Mouse (Mus musculus) adrenal gland, postnatal 4 days (tissue): ENCODE results near the gene Olfr1022. TPM values are rescaled to one million over a fixed set of nuclear protein-coding genes. Genes with fewer than 3 reads are reported as not detected.

ENCODE experiments used
- DNase-seq, 2 experiments: peaks; one replicate each; pipeline ENCODE4 v3.0.0; 2021 to 2022; ENCODE audit warnings: low spot score in 2 of 2, mixed read lengths in 2 of 2
- long read RNA-seq, 2 experiments: library from polyadenylated mRNA; stranded (forward); transcript quantifications; one replicate each; pipeline ENCODE4 v2.0.0; 2021
- total RNA-seq, 2 experiments: library from RNA; stranded (reverse); gene quantifications; 2 replicates each; pipeline ENCODE4 v1.2.3; 2021

The Olfr1022 gene
- not detected for total RNA-seq
- long read RNA-seq, experiment 1: 0 reads
- long read RNA-seq, experiment 2: 0 reads

DNA sequence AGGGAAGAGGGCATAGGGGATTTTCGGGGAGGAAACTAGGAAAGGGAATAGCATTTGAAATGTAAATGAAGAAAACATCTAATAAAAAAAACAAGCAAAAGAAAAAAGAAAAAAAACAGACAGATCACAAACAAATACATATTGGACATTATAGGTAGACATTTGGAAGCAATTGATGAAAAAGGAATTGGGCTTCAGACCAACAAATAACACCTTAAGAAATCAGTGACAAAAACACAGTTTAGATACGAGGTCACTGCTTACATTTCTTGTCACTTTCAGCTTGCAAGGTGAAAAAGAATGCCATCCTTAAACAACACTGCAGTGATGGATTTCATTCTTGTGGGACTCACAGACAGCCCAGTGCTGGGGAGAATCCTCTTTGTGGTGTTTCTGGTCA, at the start of gene Olfr1022:
Gene Olfr1022, plus strand, starts transcription at position 301 of the 400 bp plus-strand sequence.
- no peak for DNase-seq

DNA sequence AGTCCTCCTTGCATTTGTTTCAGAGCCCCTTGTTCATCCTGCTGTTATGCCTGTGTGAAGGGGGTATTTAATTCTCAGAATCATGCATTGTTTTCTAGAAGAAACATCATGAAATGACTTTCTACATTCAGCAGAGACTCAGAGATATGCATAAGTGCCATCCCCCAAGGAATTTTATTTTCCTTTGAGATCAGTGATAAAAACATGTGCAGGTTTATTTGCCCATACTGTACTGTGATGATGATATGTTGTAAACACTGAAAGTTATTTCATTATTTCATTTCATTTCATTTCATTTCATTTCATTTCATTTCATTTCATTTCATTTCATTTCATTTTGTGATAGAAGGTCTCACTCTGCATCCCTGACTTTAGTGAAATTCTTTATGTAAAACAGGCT, 23.0 kb upstream of the Olfr1022 start, which contains the start of gene Olfr1019:
Gene Olfr1019, minus strand, starts transcription at position 101 of the 400 bp plus-strand sequence.
- DNase-seq: no peak

DNA sequence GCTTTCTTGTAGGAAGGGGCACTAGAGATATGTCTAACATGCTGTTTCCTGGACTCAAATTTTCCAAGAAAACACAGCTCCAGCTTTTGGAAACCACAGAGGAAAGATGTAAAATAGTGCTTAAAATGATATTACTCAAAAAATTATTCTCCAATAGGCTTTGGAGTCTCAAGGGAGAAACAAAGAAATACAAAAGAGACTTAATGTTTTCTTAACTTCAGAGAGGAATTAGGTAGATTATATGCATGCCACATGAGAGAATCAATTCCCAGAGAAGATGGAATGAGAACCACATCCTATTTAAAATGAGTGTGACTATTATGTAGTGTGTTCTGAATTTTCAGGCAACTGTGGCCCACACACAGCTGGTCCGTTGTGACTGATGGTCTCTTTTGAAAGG, 21.7 kb upstream of the Olfr1022 start, which contains the start of gene Olfr1020:
Gene Olfr1020, plus strand, starts transcription at position 301 of the 400 bp plus-strand sequence.
- no peak for DNase-seq

DNA sequence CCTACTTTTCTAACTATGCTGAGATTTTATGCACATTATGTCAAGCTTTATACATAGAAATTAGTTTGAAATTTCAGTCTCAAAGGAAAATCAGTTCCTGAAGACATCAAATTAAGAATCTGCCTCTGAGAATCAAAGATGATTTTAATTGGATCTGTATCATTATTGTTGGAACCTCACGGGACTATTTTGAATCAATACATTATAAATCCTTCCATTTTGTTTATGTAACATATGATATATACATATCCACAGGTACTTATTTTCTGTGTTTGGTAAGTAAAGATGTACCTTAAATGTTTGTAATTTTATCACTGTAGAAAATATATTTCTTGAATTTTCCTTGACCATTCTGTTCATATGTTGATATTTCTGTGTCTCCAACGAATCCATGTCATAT, 16.9 kb downstream of the Olfr1022 start, which contains the start of gene Olfr1023:
Gene Olfr1023, plus strand, starts transcription at position 301 of the 400 bp plus-strand sequence.
- DNase-seq: no peak

DNA sequence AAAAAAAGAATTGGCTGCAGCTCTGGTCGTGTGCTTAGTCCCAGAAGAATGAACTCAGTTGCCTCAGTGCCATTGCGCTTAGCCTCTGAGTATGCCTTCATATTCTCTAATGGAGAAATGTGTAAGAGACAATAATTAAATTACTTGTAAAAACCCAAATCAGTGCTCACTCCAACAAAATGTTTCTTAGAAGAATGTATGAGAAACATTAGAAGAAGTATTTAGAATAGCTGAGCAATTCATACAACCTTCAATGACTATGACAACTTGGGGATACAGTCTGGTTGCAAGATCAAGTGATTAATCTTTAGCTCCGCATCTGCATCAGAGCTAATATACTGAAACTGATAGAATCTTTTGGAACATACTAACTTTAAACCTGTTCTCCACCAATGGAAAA, 36.6 kb downstream of the Olfr1022 start, which contains the start of gene Olfr1024:
Gene Olfr1024, minus strand, starts transcription at position 101 of the 400 bp plus-strand sequence.
- no peak for DNase-seq

DNA sequence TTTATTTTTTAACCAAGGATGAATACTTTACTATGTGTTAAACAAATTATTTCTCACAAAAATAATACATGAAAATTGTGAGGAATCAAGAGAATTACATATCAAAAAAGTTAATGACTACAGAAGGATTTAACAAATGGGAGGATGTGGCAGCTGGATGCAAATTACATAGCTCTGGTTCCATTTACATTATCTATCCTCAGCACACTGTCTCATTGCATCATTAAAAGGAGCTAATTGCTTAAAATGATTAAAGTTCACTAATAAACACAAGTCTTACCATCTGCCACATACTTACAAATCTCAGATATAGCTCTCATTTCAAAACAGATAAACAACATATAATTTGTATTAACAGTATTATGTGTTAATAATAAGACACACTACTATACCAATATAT, 44.8 kb downstream of the Olfr1022 start:
- no peak for DNase-seq

DNA sequence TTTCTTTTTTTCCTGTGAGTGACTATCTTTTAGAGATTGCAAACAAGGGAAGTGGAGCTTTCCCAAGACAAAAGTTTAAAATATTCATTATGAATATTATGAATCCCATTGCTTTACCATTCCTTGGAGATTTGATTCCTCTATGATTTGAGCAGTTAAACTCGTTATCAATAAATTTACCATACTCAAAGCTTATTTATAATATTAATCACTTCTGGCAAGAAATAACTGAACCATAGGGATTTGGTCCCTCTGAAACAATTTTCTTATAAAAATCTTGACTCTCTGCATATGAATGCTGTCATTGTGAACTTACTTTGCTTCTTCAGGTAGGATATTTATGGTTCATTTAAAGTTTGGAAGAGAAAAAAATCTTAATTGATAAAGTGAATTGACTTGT, 46.5 kb downstream of the Olfr1022 start, which contains the start of gene Olfr1025-ps1:
Gene Olfr1025-ps1, plus strand, starts transcription at position 301 of the 400 bp plus-strand sequence.
- DNase-seq: no peak

Other genes with a start within 250 kb of the Olfr1022 start
- not detected for gene Olfr1002, start 217.9 kb upstream of the Olfr1022 start, total RNA-seq
- gene Olfr154, start 204.1 kb upstream of the Olfr1022 start, total RNA-seq: not detected
- not detected for gene Olfr1006, start 189.8 kb upstream of the Olfr1022 start, total RNA-seq
- not detected for gene Olfr1008, start 179.2 kb upstream of the Olfr1022 start, total RNA-seq
- gene Olfr1009, start 153.2 kb upstream of the Olfr1022 start, total RNA-seq: under 1 TPM in 1 of 2 experiments, not detected in 1; 0.11 TPM
- gene Olfr1012, start 105.8 kb upstream of the Olfr1022 start, total RNA-seq: not detected
- not detected for gene Olfr1013, start 101.5 kb upstream of the Olfr1022 start, total RNA-seq
- not detected for gene Olfr1014, start 95.9 kb upstream of the Olfr1022 start, total RNA-seq
- not detected for gene Olfr1015, start 86.6 kb upstream of the Olfr1022 start, total RNA-seq
- gene Olfr1016, start 66.0 kb upstream of the Olfr1022 start, total RNA-seq: not detected
- not detected for gene Olfr1018, start 50.1 kb upstream of the Olfr1022 start, total RNA-seq
- gene Olfr1019, start 23.1 kb upstream of the Olfr1022 start, total RNA-seq: not detected
- gene Olfr1020, start 21.6 kb upstream of the Olfr1022 start, total RNA-seq: not detected
- gene Olfr1023, start 17.0 kb downstream of the Olfr1022 start, total RNA-seq: not detected
- not detected for gene Olfr1024, start 36.5 kb downstream of the Olfr1022 start, total RNA-seq
- not detected for gene Olfr1025-ps1, start 46.6 kb downstream of the Olfr1022 start, total RNA-seq
- not detected for gene Olfr1026, start 53.0 kb downstream of the Olfr1022 start, total RNA-seq
- not detected for gene Olfr1028, start 81.8 kb downstream of the Olfr1022 start, total RNA-seq
- not detected for gene Olfr1029, start 105.3 kb downstream of the Olfr1022 start, total RNA-seq
- not detected for gene Olfr1030, start 110.7 kb downstream of the Olfr1022 start, total RNA-seq
- gene Olfr1031, start 121.7 kb downstream of the Olfr1022 start, total RNA-seq: not detected
- not detected for gene Olfr1032, start 136.9 kb downstream of the Olfr1022 start, total RNA-seq
- gene Olfr1033, start 152.0 kb downstream of the Olfr1022 start, total RNA-seq: 1 to 10 TPM; 3.2 to 6.0 TPM
- under 1 TPM; 0.11 to 0.31 TPM for gene Olfr1034, start 177.3 kb downstream of the Olfr1022 start, total RNA-seq
- gene Olfr1036, start 205.4 kb downstream of the Olfr1022 start, total RNA-seq: not detected
- gene Olfr1037, start 218.8 kb downstream of the Olfr1022 start, total RNA-seq: not detected